Mouse (Mus musculus) spleen, postnatal 4 days (tissue): ENCODE data around the gene Nbeal2.
"Not testable (repeated sequence)": the region's sequence is repeated elsewhere in the genome, so short reads cannot be mapped to it uniquely, and the experiment has no call there.

ENCODE experiments used
- DNase-seq, 2 experiments: peaks; one replicate each; pipeline ENCODE4 v3.0.0; 2022; ENCODE audit warnings: low spot score in 2 of 2

Nbeal2 gene

GRCm38 (mm10) chr9:110653655-110654461, at the start of gene Nbeal2:
Nbeal2 (minus strand) TSS chr9:110654161.
- peak; percentile 89 to 93 for DNase-seq

GRCm38 (mm10) chr9:110702848-110703247, 48.9 kb upstream of the Nbeal2 start:
- DNase-seq, result no peak

GRCm38 (mm10) chr9:110701114-110702032, 47.4 kb upstream of the Nbeal2 start:
- DNase-seq, result no peak

- DNase-seq, result no peak
These were observed 45.6 kb upstream of the Nbeal2 start for GRCm38 (mm10) chr9:110699574-110699973.

DNA sequence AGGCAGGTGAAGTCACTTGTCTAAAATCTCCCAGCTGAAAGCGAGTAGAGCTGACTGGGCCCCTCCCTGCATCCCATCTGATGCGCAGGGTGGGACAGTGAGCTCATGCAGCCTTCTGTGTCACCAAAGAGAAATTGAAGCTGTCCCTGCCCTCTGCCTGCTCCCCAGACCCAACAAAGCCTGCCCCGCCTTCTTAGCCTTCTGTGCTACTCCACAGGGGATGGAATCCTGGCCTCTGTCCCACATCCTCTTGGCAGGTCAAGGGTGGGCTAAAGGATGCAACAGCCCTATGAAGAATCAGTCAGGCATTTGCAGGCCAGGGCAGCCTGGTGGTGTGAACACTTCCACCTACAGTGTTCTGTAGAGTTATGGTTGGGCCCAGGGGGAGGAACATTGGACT, 43.5 kb upstream of the Nbeal2 start:
- DNase-seq, result no peak

- no peak for DNase-seq
These were observed 42.5 kb upstream of the Nbeal2 start for GRCm38 (mm10) chr9:110696427-110696826.

DNA sequence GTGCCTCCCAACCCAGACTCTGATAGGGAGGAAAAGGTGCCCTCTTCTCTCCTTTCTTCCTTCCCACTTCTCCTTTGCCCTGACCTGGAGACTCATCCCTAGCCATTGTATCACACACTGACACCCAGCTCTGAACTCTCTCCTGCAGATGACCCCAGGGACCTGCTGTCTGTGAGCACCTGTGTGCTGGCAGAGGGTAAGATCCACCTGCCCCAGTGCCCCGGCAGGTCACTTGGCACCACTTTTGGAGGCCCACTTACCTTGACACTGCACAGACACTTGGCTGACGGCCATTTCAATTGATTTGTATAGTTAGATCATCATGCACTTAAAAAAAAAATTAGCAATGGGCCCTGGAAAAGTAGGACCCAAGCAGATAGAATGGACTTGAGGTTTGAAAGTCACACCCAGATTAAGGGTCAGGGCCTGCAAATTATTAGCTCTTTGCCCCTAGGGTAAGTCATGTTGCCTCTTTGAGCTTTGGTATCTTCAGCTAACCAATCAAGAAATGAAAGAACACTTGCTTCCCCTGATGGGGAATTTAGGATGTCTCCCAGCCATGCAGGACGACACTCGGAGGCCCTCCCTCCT, 41.3 kb upstream of the Nbeal2 start:
- no peak for DNase-seq

- no peak for DNase-seq
These were observed 35.4 kb upstream of the Nbeal2 start for GRCm38 (mm10) chr9:110689261-110689779.

GRCm38 (mm10) chr9:110687846-110688245, 33.9 kb upstream of the Nbeal2 start:
- no peak for DNase-seq

GRCm38 (mm10) chr9:110687061-110687460, 33.1 kb upstream of the Nbeal2 start:
- no peak for DNase-seq

GRCm38 (mm10) chr9:110686472-110686871, 32.5 kb upstream of the Nbeal2 start:
- DNase-seq, result no peak

DNA sequence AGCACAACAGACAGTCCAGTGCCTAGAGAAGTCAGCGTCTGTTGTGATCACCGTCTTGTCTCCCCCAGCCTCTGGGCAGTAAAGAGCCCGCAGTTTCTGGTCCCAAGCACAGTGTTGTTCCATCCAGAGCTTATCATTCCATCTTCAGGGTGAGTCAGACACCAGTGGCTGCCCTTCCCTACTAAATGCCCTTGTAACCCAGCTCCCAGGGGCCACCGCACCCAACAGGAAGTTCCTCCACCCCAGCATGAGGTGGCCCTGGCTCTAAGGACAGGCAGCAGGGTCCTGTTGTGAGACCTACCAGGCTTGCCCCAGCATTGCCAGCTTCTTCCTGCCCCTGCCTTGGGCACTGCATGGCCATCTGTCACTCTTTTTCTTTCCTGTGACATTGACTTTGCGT, 31.6 kb upstream of the Nbeal2 start:
- no peak for DNase-seq

DNA sequence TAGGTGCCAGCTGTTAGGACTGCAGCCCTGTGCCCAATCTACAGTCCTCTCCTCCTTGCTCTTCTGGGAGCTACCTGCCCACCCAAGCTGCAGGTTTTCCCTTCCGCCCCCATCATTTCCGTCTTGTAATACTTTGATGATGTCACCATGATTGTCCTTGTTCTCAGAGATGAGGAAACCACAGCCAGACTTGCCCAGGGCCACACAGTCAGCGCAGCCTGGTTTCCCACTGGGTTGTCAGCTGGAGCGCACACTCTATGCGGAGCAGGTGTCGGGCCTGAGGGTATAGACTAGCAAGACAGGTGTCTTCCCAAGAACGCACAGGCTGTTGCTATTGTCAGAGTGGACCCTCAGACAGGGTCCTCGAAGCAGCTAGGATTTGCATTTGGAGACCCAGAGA, 31.2 kb upstream of the Nbeal2 start:
- no peak for DNase-seq

GRCm38 (mm10) chr9:110684100-110684831, 30.3 kb upstream of the Nbeal2 start:
- no peak for DNase-seq

DNA sequence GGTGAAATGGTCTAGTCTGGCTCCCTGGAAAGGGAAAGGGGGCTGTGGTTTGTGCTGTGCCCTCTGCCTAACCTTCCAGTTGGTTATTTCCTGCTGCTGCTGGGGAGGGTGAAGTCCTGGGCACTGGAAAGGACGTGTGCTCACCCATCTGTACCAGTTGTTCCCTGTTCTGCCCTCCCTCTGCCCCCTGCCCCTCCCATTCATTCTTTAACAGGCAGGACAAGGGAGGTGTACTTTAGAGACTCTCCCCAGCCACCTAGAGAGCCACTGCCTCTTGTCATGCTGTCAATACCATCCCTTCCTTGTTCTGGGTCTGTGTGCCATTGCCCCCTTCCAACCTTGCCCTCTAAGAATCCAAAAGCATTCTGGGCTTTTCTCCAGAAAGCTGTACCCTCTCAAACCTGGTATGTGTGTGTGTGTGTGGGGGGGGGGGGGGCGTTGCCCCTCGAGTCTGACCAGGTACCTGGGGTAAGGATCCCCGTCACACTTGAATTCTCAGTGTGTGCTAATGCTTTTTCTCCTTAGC, 29.7 kb upstream of the Nbeal2 start:
- no peak for DNase-seq

- DNase-seq, result not testable (repeated sequence)
These were observed 28.7 kb upstream of the Nbeal2 start for GRCm38 (mm10) chr9:110682697-110683096.

GRCm38 (mm10) chr9:110682255-110682654, 28.3 kb upstream of the Nbeal2 start:
- no peak for DNase-seq

DNA sequence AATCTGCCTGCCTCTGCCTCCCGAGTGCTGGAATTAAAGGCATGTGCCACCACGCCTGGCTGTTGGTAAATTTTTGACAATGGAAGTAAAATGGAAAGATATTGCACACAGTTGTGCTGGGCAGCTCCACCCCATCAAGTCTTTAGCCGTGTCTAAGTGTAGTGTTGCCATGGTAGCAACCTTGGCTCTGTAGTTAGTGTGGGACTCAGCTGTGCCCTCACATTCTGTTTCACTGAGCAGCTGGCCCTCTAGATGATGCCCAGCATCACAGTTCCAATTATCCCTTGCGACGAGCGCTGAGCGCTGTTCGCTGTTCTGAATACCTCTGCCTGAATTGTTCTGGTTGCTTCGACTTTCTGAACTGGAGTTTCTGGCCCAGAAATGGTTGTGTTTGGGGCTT, 27.9 kb upstream of the Nbeal2 start:
- no peak for DNase-seq

GRCm38 (mm10) chr9:110680736-110681507, 27.0 kb upstream of the Nbeal2 start:
- no peak for DNase-seq

DNA sequence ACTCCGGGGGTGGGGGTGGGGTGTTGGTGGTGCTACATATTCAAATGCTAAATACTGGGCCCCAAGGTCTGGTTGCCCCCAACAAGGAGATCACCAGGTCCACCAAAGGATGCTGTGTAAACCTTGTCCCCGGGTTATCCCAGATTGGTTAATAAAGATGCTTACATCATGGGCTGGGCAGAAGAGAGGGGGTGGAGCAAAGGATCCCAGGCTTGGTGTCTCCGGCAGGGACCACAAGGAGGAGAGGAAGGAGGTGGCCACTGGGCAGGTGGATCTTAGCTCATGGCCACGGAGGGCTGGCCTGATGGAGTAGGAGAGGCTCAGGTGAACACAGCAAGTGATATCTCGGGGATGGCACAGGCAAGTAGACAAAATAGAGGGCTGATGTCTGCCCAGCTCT, 24.9 kb upstream of the Nbeal2 start:
- no peak for DNase-seq
